Mouse (Mus musculus): ENCODE measurements around the gene Insl6.

The Insl6 gene

GRCm38 (mm10) chr19:29285451-29285869, 39.7 kb downstream of the Insl6 start:
- no peak for DNase-seq

- no peak for DNase-seq
Measured at GRCm38 (mm10) chr19:29278944-29279587, 46.1 kb downstream of the Insl6 start.

DNA sequence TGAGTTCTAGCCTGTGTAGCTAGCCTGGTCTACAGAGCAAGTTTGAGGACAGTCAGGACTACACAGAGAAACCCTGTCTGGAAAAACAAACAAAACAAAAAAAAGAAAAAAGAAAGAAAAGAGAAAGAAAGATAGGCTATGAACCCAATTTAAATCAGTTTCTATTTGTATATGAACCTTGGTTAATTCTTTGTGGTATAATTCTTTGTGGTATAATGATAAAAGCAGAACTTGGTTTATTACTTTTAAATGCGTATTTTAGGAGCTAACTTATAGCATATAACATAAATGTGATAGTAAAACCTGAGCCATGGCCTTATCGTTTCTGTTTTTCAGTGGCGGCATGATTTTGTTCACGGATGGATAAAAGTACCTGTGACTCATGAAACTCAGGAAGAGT, 48.7 kb downstream of the Insl6 start:
- DNase-seq = no peak

DNA sequence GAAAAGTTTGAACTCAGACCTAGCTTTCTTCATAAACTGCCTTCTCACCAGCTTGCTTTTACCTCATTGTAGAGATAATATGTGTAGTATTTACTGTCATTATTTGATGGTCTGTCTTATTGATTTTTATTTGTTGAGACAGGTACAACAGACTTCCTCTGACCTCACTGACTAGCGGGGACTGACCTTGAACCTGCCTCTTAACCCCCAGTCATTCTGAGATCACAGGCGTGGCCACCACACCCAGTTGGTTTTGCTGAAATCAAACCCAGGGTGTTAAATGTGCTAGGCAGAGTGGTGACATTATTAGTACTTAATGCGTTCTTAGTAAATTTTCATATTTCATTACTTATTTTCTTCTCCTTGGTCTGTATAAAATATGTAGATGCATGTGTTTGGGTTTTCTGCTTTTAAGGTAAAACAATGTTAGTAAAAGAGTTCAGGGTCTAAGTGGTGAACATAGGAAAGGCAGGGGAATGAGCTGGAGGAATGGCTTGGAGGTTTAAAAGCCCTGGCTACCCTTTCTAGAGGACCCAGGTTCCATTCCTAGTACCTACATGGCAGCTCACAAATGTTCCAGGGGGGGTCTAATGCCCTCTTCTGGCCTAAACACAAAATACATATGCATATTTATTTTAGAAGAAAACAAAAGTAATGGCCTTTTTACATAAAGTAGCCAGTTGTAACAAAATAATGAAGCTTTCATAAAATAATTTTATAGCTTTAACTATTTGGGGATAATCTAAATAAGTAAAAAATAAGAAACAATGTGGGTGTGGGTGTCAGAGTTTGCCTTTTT, 52.9 kb downstream of the Insl6 start:
- DNase-seq = no peak
